Mouse (Mus musculus) heart, postnatal 0 days (tissue): ENCODE results near the gene Rbms3.

Source experiments
- CTCF ChIP-seq: IDR thresholded peaks from 2 replicates; pipeline ENCODE4 v1.5.1; 2016; ENCODE audit warnings: antibody characterized with exemption, control low read depth, low read depth
- EP300 ChIP-seq: IDR thresholded peaks from 2 replicates; pipeline ENCODE4 v1.6.1; 2016; ENCODE audit warnings: antibody characterized with exemption, low read depth

DNA sequence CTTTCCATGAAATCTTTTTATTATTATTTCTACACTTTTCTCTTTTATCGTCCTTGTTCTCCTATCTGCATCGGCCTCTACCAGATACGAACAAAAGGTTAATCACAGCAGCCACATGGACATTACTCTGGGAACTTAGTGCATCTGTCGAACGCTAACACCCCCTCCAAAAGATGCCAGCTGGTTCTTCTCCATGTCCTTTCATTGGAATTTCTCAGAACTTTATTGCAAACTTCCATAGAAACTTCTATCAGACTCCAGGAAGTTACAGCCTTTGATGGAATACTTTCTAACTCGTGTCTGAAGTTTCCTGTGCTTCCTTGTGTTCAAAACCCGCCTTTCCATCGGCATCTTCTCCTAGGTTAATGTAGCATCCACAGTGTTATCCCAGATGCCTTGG is 407.0 kb downstream of the Rbms3 start:
- TF ChIP-seq EP300 (no peak), CTCF (no peak)
